Mouse (Mus musculus) lung, postnatal 36 days (tissue): ENCODE data around the gene Tmem191c.

Experiments used
- DNase-seq: peaks from one replicate; pipeline ENCODE4 v3.0.0; 2022; ENCODE audit warnings: mixed read lengths

Tmem191c gene

DNA sequence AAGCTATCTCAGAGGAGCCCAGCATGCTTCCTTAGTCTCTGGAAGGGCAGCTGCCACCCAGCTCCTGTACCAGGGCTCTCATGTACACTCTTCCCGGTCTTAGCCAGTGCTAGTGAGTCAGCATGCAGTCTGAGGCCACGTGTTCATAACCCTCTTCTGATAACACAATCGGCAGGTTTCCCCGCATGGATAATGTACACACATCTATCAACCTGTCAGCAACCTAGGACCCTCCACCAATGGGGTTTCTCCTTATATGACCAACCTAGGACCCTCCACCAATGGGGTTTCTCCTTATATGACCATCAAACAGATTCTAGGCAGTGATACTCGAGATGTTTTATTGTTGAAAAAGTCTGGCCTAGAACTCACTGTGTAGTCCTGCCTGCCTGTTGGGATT, 7.9 kb upstream of the Tmem191c start:
- DNase-seq: no peak

DNA sequence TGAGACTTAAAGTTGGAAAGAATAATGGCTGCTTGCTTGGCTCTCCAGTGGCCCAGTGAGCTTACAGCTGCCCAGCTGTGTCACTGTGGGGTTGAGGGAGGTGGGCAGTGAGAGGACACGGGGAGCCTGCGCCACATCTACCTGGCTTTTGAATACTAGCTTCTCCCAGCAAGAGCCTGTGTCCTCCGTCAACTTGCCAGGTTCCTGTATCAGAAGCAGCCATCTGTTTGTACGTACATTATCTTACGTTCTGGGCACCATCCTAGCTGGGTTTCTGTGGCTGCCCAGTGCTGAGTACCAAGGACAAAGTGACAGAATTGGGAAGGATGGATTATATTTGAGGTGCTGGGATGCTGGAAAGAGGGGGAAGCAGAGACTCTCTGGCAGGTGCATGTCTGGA, 6.0 kb upstream of the Tmem191c start:
- no peak for DNase-seq

DNA sequence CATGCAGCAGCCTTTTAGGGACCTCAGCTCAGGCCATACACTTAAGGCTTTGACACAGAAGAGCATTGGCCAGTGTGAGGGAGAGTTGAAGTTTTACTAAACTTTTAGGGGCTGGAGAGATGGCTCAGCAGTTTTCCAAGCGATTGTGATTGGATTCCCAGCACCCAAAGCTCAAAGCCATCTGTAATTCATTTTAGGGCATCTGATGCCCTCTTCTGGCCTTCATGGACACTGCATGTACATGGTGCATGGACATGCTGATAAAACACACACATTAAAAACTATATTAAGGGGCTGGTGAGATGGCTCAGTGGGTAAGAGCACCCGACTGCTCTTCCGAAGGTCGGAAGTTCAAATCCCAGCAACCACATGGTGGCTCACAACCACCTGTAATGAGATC, 4.8 kb upstream of the Tmem191c start:
- peak; percentile 85 for DNase-seq

DNA sequence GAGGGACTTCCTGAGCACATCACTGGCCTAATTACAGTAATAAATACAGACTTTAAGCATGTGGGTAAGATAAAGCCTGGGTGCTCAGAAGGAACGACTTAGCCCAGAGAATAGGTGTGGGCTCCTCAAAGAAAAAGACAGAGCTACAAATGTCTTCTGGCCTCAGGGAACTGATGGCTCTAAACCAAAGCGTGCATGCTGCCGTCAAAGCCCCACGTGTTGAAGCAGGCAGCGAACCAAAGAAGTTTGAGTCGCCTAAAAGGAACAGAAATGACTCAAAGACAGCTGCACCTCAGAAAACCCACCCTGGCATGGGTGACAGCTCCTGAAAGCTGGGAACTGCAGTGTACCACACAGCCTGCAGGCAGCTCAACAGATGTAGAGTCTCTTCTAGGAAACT, 4.0 kb upstream of the Tmem191c start:
- DNase-seq: no peak

DNA sequence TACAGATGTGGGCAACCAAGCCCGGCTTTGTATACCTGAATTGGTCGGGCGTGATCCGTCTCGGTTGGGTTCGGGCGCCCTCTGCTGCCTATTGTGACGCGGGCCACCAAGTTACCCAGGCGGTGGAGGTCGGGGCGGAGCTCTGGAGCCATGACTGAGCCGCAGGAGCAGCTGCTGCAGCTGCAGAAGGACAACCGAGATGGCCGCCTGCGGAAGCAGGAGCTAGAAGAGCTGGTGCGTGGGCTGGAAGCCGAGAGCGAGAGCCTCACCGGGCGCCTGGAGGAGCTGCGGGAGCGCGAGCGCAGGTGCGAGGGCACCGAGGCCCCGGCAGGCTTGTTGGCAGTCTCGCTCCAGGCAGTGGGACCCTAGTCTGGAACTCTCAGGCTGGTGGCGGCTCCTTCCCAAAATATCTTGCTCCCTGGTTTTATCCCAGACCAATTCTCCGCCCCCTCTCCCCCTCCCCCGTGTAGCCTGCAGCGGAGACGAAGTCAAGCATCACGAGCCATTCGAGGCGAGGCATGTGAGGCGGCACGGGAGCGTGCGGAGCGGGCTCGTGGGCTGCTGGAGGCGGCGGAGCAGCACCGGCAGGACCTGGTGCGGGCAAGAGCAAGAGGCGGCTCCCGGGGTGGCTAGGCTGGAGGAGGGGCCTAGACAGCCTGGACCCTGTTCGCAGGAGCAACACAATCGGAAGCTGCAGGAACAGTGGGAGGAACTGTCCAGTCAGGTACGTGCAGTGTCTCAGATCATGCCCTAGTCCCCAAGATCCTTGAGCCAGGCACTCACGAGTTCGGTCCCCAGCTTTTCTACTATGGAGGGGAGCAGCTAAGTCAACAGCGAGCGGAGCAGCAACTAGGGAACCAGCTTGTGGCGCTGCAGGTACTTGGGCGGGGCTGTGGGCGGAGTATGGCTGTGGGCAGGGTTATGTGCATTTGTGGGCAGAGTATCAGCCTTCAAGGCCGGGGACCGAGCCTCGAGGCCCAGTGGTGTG, 581 bp downstream of the Tmem191c start:
- peak; percentile 97 for DNase-seq

DNA sequence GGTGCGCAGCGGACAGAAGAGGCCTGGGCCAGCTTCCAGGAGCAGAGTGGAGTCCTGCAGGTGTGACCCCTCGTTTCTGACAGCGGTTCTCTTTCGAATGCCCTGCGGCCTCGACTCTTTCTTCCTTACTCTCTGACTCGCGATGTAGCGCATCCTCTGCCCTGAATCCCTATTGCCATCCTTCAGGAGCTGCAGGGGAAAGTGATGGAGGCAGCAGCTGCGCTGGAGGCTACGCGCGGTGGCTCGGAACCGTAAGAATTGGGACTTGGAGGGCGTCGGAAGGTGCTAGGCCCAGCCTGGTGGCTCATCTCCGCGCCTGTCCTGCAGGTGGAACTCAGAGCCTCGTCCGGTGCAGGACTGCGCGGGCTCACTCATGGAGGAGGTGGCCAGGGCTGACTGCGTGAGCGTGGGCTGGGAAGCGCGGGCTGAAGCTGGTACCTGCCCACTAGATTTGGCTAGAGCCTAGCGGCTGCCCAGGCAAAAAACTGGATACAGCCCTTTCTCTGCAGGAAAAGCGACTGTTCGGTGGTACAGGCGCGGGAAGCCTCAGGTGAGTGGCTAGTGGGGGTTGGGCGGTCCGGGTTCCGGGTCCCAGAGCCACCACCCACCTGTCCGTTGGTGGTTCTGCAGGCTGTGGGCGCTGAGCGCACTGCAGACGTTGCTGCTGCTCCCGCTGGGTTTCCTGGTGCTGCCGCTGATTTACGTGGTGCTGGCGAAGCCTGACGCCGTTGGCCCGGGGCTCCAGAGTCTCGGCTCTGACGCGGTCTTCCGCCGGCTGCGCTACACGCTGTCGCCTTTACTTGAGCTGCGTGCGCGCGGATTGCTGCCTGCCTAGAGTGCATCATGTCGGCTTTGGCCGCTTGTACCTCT, 1.7 kb downstream of the Tmem191c start:
- peak; percentile 5 for DNase-seq

DNA sequence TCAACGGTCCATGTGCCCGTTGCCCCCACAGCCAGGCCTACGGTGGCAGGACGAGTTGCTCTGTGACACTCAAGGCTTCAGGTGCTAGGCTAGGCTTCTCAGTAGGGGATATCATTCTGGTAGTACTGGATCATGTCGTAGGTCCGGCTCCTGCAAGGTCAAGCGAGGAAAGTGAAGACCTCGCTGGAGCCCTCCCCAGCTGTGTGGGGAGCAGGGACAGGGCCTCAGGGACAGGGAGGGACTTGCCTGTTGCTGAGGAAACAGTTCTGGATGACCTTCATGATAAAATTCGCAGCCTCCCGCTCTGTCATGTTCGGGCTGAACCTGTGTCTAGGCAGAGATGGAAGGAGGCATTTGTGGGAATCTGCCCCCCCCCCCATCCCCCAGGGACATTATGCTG, 4.6 kb downstream of the Tmem191c start:
- DNase-seq: no peak

DNA sequence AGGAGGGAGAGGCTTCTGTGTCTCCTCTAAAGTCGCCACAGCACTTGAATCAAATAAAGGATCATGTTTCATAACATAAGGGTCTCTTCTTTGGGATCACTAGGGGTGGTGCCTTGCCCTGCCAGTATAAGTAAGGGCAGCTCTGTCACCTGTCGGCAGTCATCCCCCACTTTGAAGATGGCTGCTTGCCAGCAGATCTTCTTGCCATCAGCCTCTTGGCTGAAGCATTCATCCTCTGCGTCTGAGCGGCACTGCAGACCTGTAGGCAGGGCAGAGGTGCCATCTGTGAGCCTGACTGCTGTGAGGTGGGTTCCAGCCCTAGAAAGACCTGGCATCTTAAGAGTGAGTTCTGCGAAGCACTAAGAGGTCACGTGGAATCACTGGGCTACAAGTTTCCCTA, 7.3 kb downstream of the Tmem191c start:
- DNase-seq: no peak

DNA sequence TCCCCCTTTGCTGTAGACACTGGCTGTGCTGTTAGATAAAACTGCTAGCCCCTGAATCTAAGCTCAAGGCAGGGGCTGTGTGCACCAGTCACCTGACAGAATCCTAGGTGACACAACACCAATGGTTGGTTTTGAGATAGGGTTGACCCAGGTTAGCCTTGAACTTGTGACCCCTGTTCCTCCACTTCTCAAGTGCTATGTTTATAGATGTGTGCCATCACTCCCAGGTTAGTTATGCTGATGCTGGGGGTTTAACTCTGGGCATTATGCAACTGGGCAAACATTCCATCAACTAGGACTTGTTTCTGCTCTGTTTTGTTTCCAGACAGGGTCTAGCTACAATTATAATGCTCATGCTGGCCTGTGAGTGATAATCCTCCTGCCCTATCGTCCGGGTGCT, 11.2 kb downstream of the Tmem191c start:
- DNase-seq: no peak

DNA sequence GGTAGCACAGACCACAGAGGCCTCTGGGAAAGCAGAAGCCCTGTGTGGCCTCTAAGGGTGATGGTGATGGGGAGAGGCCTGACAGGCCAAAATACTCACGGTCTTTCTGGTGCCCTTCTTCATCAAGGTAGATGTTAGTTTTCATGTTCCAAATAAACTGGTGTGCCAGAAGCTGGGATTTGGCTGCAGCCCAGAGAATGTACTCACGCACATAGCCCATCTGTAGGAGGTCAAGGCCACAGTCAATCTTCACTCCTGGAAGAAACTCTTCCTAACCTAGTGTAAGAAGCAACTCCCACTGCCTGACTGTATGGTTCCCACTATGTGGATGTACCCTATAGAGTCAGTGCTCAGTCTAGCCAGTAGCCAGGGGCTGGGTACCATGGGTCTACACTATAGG, 15.1 kb downstream of the Tmem191c start:
- DNase-seq: no peak

DNA sequence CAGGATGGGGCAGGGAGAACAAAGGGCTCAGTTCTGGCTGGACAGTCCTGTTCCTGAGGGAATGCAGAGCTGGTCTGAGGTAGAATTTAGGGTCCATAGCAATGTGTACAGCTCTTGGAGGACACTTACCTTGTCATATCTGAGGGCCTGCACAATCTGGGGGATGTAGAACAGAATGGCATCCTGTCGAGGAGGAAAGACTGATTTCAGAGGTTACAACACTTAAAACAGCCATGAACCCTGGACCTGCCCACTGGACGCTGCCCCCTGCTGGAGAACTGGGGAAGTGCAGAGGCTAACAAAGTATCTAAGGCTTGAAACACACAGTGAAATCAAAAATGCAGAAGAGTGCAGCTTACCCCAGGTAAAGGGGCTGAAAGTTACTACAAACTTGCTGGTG, 16.9 kb downstream of the Tmem191c start:
- DNase-seq: peak; percentile 81

DNA sequence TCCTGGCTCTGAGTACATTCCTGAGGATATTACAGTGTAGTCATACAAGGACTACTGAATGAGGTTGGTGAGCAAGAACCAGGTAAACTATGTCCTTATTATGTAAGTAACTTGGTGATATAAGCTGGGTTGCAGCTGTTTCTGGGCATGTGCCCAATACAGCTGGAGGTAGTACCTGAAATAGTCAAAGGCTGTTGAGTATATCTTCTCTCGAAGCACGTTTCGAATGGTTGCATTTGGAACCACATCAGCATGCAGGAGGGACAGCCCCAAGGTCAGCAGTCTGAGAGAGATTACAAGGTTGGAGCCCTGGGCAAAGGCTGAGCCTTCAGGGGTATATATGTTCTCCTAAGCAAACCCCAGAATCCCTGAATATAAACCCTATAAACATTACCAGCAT, 24.9 kb downstream of the Tmem191c start:
- no peak for DNase-seq

DNA sequence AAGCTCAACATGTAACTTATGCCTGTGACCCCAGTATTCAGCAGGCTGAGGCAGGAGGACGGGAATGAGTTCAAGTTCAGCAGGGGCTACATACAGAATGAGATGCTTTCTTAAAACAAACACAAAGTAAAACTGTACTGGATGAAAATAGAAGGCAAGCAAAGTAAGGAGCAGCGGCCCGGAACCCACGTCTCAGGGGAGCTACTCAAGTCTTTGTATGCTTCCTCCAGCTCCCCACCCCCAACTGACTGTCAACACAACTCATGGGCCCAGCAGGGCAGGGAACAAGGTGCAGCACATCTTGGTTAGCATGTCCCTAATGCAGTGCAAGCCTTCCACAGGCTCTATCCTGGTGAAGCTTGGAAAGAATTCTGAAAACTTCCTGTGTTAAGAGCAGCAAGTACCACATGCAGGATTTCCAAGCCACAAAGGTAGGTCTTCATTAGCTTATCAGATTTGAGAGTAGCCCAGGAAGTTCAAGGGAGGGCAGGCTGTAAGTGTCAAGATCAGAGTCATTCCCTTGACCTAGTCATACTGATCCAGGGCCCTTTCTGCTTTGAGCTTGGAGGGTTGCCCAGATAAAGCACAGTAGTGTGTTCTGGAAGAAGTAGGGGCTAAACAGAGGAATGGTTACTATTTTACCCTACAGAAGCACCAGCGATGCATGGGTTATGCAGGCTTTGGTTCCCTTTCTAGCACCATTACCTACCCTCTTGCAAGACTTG, 27.8 kb downstream of the Tmem191c start:
- peak; percentile 20 for DNase-seq

DNA sequence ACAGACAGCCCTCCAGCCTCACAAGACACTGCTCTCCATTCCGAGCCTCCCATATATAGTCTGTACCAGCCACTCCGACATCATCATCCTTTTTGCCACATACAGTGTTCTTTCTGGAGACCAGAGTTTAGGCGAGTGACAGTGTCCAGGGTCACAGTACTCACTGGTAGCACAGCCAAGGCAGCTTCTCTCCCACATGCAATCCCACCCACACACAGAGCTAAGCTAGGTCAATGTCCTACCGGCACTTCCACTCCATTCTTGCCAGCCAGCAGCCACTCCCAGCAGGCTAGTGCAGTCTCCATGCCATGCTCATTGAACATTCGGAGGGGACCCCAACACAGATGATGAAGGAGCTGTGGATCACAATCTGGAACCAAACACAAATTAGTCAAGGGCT, 31.6 kb downstream of the Tmem191c start:
- no peak for DNase-seq

DNA sequence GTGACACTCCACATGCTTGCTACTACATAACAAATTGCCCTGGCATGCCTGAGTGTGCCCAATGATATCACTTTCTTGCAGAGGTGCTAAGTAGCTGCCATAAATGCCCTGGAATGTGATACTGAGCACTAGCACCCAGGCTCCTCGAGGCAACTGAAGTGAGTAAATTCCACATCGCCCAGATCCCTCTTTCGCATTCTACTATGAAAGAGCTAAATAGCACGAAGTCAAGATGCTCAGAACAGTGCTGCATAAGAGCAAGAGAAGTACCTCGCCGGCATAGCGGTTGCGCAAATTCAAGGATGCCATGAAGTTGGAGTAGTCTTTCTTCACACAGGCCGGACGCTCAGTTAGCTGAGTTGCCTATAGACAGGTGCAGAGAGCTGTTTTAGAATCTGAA, 33.2 kb downstream of the Tmem191c start:
- DNase-seq: peak; percentile 57

DNA sequence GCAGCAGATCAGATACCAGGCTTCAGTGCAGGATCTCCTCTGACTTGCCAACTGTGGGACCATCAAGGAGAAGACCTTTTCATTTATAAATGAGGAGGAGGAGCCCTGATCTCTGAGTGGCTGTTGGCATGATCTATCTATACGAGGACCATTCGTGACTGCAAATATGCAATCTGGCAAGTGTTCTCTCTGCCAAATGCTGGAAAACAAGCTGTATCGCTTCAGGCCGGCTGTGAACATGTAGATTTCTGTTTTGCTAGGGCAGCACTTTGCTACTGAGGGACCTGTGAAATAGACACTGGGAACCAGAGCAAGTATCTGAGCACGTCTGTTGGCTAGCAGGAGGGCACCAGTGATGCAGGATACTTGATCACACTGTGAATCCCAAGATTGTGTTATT, 36.7 kb downstream of the Tmem191c start:
- DNase-seq: no peak

DNA sequence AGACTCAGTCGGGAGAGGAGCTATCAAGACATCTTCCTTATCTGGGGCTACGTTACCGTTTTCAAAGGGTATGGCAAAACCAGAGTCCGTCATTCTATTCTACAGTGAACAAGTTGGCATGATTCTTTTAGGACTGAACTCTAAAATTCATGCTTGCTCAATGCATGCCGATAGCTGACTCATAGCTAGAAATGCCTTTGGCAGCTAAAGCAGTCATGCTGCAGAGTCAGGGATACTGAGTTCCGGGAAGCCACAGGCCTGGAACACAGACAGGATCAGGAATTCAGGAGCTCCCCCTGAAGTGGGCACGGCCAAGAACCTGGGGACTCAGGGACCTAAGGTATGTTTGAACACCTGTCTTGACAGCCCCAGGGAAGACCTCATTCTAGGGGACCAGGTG, 40.7 kb downstream of the Tmem191c start:
- DNase-seq: no peak

DNA sequence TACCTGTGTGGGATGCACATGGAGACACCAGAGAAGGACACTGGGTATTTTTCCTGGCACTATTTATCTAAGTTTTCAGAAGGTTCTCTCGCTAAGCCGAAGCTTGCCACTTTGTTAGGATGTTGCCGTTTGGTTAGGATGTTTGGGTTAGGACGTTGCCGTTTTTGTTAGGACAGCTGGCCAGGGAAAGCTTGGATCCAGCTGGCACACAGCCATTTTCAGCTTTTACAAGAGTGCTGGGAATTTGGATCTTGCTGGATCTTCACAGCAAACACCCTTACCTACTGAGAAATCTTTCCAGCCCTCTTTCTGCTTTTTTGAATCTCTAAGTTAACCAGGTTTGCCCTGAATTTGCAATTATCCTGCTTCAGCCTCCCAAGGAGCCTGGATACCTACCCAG, 45.6 kb downstream of the Tmem191c start:
- DNase-seq: peak; percentile 13

DNA sequence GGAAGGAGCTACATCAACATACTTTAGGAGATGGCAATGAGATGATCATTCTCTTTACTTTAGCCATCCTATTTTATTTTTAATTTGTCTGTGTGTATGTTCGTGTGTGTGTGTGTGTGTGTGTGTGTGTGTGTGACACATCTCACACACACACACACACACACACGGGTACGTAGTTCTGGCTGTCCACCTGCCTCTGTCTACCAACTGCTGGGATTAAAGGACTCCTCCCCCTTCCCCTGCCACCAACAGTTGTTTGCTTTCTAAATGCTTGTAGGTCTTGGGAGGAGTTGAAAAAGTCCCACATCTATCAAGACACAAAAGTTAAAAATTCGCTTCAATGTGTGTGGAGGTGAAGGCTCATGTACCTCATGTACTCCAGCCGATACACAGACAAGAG, 48.9 kb downstream of the Tmem191c start:
- DNase-seq: no peak

DNA sequence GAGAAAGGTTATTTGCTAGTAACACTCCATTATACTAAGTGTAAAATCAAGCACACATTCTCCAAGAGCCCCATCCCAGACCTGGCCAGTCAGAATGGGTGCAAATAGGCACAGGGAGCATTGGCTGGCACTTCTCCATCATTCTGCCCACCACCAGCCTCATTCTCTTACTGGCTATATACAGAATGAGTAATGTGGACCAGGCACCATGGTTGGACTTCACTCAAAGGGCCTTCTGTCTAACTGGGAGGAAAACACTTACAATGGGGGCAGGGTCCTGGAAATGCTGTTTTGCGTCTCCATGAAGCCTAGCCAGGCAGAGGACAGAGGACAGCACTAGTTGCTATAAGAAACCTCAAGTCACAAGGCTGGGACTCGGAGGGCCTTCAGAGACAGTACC, 50.2 kb downstream of the Tmem191c start:
- DNase-seq: no peak

DNA sequence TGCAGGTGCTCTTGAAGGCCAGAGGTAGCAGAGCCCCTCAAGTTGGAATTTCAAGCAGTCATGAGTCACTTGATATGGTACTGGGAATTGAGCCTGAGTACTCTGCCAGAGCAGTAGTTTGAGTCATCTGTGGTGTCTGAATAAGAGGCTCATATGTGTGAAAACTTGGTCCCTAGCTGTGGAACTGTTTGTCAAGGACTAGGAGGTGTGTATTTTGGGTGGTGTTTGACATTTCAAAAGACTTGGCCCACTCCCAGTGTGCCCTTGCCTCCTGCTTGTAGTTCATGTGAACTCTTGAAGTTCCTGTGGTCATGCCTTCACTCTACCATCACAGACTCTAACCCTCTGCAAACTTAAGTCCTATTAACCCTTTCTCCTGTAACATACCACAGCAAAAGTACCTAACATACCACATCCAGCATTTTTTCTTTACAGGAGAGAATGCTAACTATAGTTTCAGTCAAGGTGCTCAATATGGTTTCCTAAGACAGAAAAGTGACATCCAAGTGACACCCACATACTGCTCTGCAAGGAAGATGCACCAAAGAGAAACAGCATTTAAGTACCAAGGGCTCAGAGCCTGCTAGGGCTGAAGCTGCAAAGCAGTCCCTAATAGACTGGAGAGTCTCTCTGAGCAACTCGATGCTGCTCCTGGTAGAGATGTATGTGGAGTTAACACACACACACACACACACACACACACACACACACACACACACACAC, 54.1 kb downstream of the Tmem191c start:
- DNase-seq: peak; percentile 36

DNA sequence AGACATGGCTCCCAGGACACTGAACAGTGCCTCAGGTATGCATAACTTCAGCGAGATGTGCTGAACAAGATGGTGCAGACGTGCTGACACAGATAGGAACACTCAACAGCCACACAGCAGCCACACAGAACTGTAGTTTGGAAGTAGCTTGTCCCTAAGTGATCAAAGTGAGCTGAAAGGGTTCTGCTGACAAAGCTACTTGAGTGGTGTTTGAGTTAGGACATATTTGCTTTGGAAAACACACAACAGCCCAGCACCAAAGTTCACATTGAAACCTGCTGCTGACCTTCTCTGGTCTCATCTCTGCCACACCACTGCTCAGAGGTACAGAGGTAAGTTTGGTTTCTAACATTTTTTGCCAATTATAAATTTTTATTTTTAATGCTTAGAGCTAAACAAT, 55.2 kb downstream of the Tmem191c start, which contains the start of gene Serpind1:
Gene Serpind1 (plus strand): TSS at position 256 of the 400 bp plus-strand sequence.
- peak; percentile 5 for DNase-seq
